Mouse (Mus musculus): ENCODE measurements around the gene Atpif1. TPM values are rescaled to one million over a fixed set of nuclear protein-coding genes. Genes with fewer than 3 reads are reported as not detected.

Atpif1 gene
- polyA plus RNA-seq, 1 experiment, result 539 TPM

- TF ChIP-seq POLR2A (IDR thresholded peaks at IDR 0.05; ENCODE audit: borderline replicate concordance, low read depth, low read length), result no peak
- no peak for TF ChIP-seq CTCF (IDR thresholded peaks at IDR 0.05; ENCODE audit: low read depth, low read length)
- no peak overlapping the region for H3K27ac ChIP-seq (ENCODE audit: insufficient read depth, low read depth, low read length)
- H3K4me1 ChIP-seq (ENCODE audit: control insufficient read depth, insufficient read depth, low read length), result peaks cover 44% of the 10 kb centered on the region
- no peak overlapping the region for H3K4me3 ChIP-seq (ENCODE audit: insufficient read depth, low read length)
Measured at GRCm38 (mm10) chr4:132494271-132494918, 39.1 kb downstream of the Atpif1 start.

- H3K4me1 ChIP-seq (ENCODE audit: control insufficient read depth, insufficient read depth, low read length), result peaks cover 55% of the 10 kb centered on the region
- TF ChIP-seq CTCF (IDR thresholded peaks at IDR 0.05; ENCODE audit: low read depth, low read length) (no peak), POLR2A (IDR thresholded peaks at IDR 0.05; ENCODE audit: borderline replicate concordance, low read depth, low read length) (no peak)
- no peak overlapping the region for H3K27ac ChIP-seq (ENCODE audit: insufficient read depth, low read depth, low read length)
- no peak overlapping the region for H3K4me3 ChIP-seq (ENCODE audit: insufficient read depth, low read length)
Measured at GRCm38 (mm10) chr4:132492178-132493060, 41.0 kb downstream of the Atpif1 start.

- H3K4me3 ChIP-seq (ENCODE audit: insufficient read depth, low read length), result no peak overlapping the region
- peaks cover 55% of the 10 kb centered on the region for H3K4me1 ChIP-seq (ENCODE audit: control insufficient read depth, insufficient read depth, low read length)
- H3K27ac ChIP-seq (ENCODE audit: insufficient read depth, low read depth, low read length), result peak overlapping the region; percentile 4; the same call in 1 of the 2 replicates
- TF ChIP-seq CTCF (IDR thresholded peaks at IDR 0.05; ENCODE audit: low read depth, low read length) (no peak), POLR2A (IDR thresholded peaks at IDR 0.05; ENCODE audit: borderline replicate concordance, low read depth, low read length) (no peak)
Measured at GRCm38 (mm10) chr4:132491748-132492147, 41.7 kb downstream of the Atpif1 start.

- no peak overlapping the region for H3K4me3 ChIP-seq (ENCODE audit: insufficient read depth, low read length)
- peaks cover 55% of the 10 kb centered on the region for H3K4me1 ChIP-seq (ENCODE audit: control insufficient read depth, insufficient read depth, low read length)
- H3K27ac ChIP-seq (ENCODE audit: insufficient read depth, low read depth, low read length), result no peak overlapping the region
- TF ChIP-seq POLR2A (IDR thresholded peaks at IDR 0.05; ENCODE audit: borderline replicate concordance, low read depth, low read length) (no peak), CTCF (IDR thresholded peaks at IDR 0.05; ENCODE audit: low read depth, low read length) (no peak)
Measured at GRCm38 (mm10) chr4:132491057-132491456, 42.4 kb downstream of the Atpif1 start.

- TF ChIP-seq POLR2A (IDR thresholded peaks at IDR 0.05; ENCODE audit: borderline replicate concordance, low read depth, low read length) (no peak), CTCF (IDR thresholded peaks at IDR 0.05; ENCODE audit: low read depth, low read length) (no peak)
- Histone ChIP-seq H3K4me3 (ENCODE audit: insufficient read depth, low read length) (no peak overlapping the region), H3K27ac (ENCODE audit: insufficient read depth, low read depth, low read length) (no peak overlapping the region), H3K4me1 (ENCODE audit: control insufficient read depth, insufficient read depth, low read length) (peaks cover 51% of the 10 kb centered on the region)
Measured at GRCm38 (mm10) chr4:132490273-132491010, 43.0 kb downstream of the Atpif1 start.

GRCm38 (mm10) chr4:132488976-132489375 lies 44.5 kb downstream of the Atpif1 start:
- no peak overlapping the region for H3K27ac ChIP-seq (ENCODE audit: insufficient read depth, low read depth, low read length)
- peaks cover 38% of the 10 kb centered on the region for H3K4me1 ChIP-seq (ENCODE audit: control insufficient read depth, insufficient read depth, low read length)
- no peak overlapping the region for H3K4me3 ChIP-seq (ENCODE audit: insufficient read depth, low read length)
- TF ChIP-seq POLR2A (IDR thresholded peaks at IDR 0.05; ENCODE audit: borderline replicate concordance, low read depth, low read length), result no peak
- no peak for TF ChIP-seq CTCF (IDR thresholded peaks at IDR 0.05; ENCODE audit: low read depth, low read length)

GRCm38 (mm10) chr4:132488521-132488920 lies 44.9 kb downstream of the Atpif1 start:
- no peak overlapping the region for H3K27ac ChIP-seq (ENCODE audit: insufficient read depth, low read depth, low read length)
- TF ChIP-seq POLR2A (IDR thresholded peaks at IDR 0.05; ENCODE audit: borderline replicate concordance, low read depth, low read length) (no peak), CTCF (IDR thresholded peaks at IDR 0.05; ENCODE audit: low read depth, low read length) (no peak)
- peaks cover 37% of the 10 kb centered on the region for H3K4me1 ChIP-seq (ENCODE audit: control insufficient read depth, insufficient read depth, low read length)
- H3K4me3 ChIP-seq (ENCODE audit: insufficient read depth, low read length), result no peak overlapping the region

- H3K27ac ChIP-seq (ENCODE audit: insufficient read depth, low read depth, low read length), result no peak overlapping the region
Measured at GRCm38 (mm10) chr4:132484820-132485219, 48.6 kb downstream of the Atpif1 start.

GRCm38 (mm10) chr4:132484231-132484630 lies 49.2 kb downstream of the Atpif1 start:
- TF ChIP-seq CTCF (IDR thresholded peaks at IDR 0.05; ENCODE audit: low read depth, low read length), result no peak
- no peak for TF ChIP-seq POLR2A (IDR thresholded peaks at IDR 0.05; ENCODE audit: borderline replicate concordance, low read depth, low read length)
- peaks cover 10% of the 10 kb centered on the region for H3K4me1 ChIP-seq (ENCODE audit: control insufficient read depth, insufficient read depth, low read length)
- H3K27ac ChIP-seq (ENCODE audit: insufficient read depth, low read depth, low read length), result no peak overlapping the region
- H3K4me3 ChIP-seq (ENCODE audit: insufficient read depth, low read length), result no peak overlapping the region

More at GRCm38 (mm10) chr4:132484820-132485219, 48.6 kb downstream of the Atpif1 start:
- no peak overlapping the region for H3K4me3 ChIP-seq (ENCODE audit: insufficient read depth, low read length)
- peaks cover 10% of the 10 kb centered on the region for H3K4me1 ChIP-seq (ENCODE audit: control insufficient read depth, insufficient read depth, low read length)
- TF ChIP-seq POLR2A (IDR thresholded peaks at IDR 0.05; ENCODE audit: borderline replicate concordance, low read depth, low read length) (no peak), CTCF (IDR thresholded peaks at IDR 0.05; ENCODE audit: low read depth, low read length) (no peak)

Measured in bone marrow macrophage, adult 2 months (primary cell).